Mouse (Mus musculus): ENCODE results near the gene Smpd4. TPM values are rescaled to one million over a fixed set of nuclear protein-coding genes. Genes with fewer than 3 reads are reported as not detected.

Gene Smpd4
- total RNA-seq, 4 experiments from 2014 or later = 51.8 to 70.7 (median 60.0) TPM

DNA sequence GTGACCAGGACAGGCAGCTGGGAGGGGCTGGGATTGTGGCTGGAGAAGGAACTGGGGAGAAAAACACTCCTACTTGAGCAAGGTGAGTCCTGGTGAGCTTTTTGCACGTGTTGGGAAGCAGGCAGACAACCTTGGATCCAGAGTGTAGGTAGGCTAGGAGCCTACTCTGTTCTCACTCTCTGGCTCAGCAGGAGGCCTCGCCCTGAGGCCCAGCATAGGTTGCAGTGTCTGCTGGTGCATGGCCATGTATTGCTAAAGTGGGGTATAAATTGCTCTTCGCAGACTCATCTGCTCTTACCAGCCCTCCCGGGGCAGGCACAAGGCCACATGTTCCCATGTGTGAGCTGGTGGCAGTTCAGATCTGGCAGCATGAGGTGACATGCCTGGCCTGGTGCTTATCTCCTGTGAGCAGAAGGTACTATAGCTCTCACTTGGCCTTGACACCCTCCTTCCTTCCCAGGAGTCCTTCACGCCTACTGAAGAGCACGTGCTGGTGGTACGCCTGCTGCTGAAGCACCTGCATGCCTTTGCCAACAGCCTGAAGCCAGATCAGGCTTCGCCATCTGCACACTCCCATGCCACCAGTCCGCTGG, 19.0 kb downstream of the Smpd4 start:
- DNase-seq (ENCODE audit: low spot score in 2 of 2) = no peak

DNA sequence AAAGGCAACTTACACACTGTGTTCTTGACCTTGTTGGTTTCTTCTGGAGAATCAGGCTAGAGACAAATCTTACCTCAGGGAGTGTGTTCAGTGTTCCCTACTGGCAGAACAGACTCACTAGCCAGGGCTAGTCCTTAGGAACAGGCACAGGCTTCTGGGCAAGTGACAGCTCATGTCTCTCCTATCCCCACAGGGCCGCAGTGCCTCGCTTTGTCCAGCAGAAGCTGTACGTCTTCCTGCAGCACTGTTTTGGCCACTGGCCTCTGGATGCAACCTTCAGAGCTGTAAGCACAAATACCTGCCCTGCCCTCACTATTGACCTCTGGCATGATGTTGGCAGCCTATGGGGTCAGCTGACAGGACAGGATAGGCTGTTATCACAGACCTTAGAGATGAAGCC, 19.9 kb downstream of the Smpd4 start:
- no peak for DNase-seq (ENCODE audit: low spot score in 2 of 2)

DNA sequence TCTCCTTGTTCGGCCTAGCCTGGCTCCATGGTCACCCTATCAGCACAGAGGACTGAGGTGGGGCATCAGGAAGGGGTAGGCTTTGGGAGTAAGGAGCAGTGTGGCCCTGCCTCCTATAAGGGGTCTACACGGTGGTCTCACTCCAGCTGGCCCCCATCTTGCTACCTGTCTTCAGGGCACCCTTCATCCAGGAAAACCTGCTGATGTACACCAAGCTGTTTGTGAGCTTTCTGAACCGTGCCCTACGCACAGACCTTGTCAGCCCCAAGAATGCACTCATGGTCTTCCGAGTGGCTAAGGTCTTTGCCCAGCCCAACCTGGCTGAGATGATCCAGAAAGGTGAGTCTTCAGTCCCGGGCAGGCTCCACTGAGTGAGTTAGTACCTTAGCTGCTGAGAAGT, 20.8 kb downstream of the Smpd4 start:
- no peak for DNase-seq (ENCODE audit: low spot score in 2 of 2)

DNA sequence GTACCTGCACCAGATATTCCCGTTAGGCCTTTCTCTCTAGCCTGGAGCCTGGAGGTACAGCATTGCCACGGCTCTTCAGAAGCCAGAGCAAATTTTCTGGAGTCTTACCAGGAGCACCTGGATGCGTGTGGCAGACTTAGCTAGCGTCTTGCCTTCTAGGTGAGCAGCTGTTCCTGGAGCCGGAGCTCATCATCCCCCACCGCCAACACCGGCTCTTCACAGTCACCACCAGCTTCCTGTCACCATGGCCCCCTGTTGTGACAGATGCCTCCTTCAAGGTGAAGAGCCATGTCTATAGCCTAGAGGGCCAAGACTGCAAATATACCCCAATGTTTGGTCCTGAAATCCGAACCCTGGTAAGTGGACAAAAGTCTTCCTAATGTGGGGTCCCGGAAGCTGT, 21.6 kb downstream of the Smpd4 start:
- DNase-seq (ENCODE audit: low spot score in 2 of 2) = no peak

DNA sequence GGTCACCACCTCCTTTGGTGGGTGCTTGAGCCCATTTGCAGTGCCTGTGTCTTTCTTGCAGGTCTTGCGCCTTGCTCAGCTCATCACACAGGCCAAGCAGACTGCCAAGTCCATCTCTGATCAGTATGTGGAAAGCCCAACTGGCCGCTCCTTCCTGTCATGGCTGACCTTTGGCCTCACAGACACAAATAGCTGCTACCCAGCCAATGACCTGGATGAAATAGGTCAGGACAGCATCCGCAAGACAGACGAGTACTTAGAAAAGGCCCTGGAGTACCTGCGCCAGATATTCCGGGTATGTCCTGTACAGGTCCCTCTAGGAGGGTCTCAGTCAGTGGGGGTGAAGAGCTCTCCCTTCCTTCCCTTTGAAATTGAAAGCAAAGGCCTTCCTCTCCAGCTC, 22.1 kb downstream of the Smpd4 start:
- DNase-seq (ENCODE audit: low spot score in 2 of 2) = no peak

DNA sequence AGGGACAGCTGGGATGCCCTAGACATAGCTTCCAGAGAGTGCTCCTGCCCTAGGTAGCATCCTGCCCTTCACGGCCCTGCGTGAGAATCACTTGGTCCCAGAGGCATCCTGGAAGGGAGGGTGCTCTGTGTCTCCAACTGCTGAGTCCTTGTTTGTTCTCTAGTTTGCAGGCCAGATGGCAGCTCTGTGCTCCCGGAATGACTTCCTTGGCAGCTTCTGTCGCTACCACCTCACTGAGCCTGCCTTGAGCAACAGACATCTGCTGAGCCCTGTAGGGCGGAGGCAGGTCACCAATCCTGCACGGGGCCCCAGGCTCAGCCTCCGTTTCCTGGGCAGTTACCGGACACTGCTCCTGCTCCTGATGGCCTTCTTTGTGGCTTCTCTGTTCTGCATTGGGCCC, 23.2 kb downstream of the Smpd4 start:
- DNase-seq (ENCODE audit: low spot score in 2 of 2) = peak; percentile 65 to 69

DNA sequence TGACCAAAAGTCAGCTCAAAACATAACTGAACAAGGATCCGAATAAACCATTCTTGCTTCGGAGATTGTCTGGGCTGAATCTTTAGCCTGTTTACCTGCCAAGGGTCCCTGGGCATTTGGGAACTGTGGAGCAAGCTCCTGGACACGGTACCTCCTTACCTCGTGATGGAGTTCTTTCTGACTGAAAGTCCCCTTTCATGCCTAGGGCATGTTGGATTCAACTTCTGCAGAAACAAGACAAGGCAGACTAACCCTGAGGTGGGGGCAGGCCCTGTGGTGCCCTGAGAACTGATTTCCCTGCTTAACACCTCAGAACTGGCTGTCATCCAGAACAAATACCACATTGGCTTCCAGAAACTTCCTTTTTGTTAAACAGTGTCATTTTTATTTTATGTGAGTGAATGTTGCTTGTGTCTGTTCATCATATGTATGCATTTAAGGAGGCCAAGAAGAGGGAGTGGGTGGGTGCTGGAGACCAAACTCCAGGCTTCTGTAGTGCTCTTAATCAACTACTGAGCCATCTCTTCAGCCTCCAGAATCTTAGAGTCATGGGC, 24.4 kb downstream of the Smpd4 start:
- DNase-seq (ENCODE audit: low spot score in 2 of 2) = no peak

DNA sequence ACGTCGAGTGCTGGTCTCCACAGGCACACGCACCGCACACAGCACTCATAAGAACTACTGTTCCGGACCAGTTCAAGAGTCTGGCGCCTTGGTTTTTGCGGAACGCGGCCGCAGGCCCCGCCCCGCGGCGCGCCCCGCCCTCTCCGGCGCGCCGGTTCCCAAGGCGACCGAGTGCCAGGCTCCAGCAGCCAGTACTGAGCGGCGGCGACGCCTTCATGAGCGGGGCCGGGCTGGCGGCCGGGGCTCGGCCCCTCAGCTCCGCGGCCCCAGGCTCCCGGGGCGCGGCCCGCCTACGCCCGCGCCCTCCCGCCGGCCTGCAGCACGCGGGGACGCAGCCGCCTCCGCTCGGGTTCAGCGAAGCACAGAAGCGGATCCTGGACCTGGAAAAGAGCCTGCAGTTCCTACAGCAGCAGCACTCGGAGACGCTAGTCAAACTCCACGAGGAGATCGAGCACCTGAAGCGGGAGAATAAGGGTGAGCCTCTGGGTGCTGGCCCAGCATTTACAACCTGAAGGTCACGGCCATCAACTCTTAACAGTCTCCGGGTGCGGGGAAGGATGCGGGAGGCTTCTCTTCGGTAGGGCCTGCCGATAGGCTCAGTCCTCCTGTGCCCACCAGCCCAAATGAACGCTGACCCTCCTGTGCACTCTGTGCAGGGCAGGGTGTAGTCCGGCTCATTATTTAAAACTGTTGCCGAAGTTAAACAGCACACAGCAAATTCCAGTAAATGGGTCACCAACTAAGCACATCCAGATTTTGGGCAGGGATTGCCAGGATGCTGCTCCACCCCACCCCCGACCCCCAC, 27.4 kb downstream of the Smpd4 start, which contains the start of gene Ccdc74a:
Ccdc74a (plus strand) TSS at position 161 of the 805 bp plus-strand sequence.
- DNase-seq (ENCODE audit: low spot score in 2 of 2) = peak; percentile 51 to 75

DNA sequence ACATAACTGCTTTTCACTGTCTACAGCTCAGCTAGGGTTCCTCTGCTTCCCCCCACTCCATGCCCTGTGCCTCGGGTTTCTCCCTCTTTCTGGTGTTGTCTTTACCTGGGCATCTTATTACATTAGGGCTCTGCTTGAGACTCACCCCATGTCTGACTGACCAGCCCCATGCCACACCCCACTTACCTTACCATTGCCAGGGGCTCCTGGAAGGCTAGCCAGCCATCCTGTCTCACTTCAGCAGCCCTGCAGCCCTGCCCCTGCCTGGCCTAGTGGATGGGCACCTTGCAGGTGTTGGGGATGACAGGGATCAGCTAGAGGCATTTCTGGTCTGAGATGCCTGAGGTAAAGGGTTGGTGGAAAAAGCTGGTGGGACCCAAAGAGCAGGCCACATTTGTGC, 28.0 kb downstream of the Smpd4 start:
- no peak for DNase-seq (ENCODE audit: low spot score in 2 of 2)

DNA sequence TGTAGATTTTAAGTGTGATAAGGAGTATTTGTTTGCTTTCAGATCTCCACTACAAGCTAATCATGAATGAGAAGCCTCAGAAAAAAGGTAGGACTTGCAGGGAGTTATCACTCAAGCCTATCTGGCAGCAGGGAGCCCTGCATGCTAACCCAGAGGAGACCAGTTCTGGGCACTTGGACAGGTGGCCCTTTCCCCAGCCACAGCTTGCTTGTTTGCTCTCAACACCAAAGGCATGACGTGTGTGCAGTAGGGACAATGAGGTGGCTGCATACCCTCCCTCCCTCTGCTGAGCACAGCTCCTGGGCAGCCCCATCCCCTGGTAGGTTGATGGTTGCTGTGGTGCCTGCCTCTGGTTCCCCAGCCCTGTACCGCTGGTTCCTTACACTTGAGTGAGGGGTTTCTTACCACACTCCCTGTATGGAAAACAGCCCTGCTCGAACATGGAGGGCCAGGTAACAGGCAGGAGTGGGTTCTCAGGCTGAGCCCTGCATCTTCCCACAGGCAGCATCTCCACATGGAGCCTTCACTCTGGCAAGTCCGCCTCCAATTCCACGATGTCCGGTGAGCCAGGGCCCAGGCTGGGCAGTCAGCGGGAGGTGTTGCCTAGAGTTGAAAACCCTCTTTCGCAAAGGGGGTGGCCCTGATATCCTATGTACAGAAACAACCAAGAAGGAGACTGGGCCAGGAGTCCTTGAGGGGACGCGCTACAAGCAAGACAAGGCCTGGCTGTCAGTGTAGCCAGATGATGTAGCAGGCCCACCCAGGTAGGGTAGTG, 28.6 kb downstream of the Smpd4 start:
- no peak for DNase-seq (ENCODE audit: low spot score in 2 of 2)

DNA sequence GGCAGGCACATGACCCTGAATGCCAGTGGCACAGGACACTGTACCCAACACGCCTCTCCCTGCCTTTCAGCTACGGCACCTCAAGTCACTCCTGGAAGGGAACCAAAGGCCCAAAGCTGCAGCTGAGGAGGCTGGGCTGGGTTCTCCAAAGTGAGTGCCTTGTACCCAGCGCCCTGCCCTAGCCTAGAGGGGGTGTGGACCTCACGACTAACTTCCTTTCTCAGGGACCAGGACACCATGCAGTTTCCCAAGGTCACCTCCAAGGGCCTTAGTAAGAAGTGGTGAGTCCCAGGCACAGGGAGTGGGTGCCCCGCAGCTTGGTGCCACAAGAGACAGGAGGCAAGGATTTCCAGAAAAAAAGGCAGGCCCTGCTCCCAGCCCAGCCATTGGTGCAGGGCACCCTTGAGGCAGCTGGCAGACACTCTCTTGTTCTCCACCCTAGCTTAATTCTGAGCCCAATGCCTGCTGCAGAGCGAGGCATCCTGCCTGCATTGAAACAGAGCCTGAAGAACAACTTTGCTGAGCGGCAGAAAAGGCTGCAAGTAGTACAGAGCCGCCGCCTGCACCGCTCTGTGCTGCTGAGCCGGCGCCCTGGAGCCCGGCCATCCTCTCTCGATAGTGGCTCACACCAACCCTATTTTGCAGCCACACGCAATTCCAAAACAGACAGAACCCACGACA, 30.9 kb downstream of the Smpd4 start:
- DNase-seq (ENCODE audit: low spot score in 2 of 2) = peak in 1 of 2 experiments; percentile 48

DNA sequence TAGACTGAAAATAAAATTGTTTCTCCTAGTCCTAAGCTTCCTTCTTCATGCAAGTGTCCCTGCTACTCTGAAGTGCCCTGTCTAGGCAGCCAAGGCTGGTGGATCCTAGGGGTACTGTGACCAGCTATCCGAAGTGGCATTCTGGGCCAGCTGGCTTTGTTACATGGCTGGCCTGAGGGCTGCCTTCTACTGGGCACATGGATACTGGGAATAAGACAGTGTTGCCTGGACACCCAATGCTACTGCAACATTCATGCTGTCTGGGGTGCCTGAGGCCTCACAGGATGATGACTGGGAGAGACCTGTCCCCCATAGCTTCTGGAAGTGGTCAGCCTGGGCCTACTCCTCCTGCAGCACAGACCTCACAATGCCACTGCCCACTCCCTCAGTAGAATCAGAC, 31.6 kb downstream of the Smpd4 start:
- no peak for DNase-seq (ENCODE audit: low spot score in 2 of 2)

DNA sequence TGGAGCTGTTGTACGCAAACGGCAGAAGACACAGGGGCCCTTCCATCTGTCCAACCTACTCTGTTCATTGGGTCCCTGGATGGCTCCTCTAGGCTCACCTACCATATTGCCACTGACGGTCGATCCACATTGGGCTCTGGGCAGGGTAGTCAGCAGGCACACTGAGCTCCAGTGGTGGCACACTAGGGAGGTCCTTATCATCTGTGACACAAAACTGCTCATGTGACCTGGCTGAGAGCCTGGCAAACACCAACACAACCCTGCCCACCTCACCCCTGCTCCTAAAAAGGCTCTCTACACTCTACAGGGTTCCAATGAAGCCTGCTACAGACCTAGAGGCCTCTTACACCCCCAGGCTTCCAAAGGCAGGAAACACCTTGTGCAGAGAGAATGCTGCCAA, 33.5 kb downstream of the Smpd4 start:
- DNase-seq (ENCODE audit: low spot score in 2 of 2) = no peak

DNA sequence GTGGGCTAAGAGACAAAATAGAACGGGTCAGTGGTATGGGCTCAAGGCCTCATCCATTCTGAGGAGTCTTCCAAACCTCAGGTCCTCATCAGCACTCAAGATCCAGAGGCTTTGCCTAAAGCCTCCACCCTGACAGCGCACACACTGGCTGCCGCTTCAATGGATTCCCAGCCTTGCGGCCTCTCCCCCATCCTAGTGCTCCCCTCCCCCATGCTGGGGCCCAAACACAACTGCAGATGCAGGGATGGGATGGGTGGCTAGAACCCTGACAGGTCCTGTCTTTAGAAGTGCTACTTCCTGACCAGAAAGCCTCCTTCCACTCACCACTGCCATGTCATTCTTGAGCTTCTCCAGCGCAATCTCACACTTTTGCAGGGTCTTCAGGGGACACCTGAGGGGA, 34.4 kb downstream of the Smpd4 start:
- DNase-seq (ENCODE audit: low spot score in 2 of 2) = no peak

DNA sequence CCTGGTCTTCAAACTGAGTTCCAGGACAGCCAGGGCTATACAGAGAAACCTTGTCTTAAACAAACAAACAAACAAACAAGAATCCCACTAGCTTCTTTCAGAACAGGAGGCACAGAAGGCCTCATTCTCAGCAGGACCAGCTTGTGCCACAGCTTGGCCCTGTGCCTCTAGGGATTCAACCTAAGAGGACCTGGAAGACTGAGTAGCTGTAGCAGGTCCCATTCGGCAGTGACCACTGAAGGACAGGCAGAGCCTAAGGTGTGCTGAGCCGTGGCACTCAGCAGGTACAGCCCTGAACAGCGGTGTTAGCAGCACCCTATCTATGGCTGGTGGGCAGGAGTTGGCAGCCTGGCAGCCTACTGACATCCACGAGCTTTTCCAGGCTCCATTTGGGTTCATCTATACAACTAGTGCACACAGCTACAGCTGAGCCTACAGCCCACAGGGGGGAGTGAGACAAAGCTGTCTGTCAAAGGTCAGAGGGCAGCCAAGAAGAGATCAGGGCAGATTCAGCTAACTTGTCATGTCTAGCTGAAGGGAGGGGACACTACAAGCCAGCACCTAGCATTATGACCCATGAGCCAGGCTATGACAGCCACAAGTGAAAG, 35.1 kb downstream of the Smpd4 start:
- no peak for DNase-seq (ENCODE audit: low spot score in 2 of 2)

DNA sequence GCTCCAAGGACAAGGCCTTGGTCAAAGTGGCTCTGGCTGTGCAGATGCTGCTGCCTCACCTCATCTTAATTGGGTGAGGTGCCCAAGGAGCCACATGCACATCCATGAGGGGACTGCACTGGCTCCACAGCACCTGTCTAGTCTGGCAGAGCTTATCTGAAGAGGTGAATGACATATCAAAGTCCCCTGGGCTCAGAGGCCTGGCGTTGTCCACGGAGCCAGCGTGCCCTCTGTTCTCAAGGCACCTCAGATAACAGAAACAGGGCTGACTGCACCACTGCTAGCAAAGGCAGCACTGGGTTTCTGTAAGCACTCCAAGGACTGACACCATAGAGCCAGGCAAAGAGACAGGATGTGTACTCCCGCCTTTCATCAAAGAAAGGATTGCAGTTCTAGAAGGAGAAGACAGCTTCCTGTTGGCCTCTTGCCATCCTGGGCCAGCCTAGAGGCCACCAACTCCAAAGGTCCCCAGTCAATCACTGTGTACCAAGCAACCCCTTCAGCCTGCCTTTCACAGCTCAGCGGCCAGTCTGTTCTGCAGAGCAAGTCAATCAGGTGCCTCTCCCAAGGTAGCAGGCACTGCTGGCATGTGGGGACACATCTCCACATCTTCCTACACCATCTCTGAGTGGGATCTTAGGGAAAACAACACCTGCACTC, 37.2 kb downstream of the Smpd4 start:
- no peak for DNase-seq (ENCODE audit: low spot score in 2 of 2)

DNA sequence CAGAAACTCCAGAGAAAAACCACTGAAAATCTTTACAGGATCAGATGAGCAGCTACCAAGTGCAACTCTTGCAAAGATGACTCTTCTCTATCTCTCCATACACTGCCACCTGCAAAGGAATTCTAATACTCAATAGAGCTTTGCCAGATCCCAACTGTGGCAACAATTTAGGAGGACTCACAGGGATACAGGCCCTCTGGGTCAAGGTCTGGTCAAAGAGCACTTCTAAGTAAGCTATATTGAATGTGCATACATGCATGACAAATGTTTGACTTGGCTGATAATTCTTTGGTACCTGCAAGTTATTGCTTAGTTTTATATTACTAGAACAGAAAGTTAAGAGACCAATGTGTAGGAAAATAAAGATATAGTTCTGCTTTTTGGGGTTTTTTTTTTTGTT, 46.4 kb downstream of the Smpd4 start:
- DNase-seq (ENCODE audit: low spot score in 2 of 2) = no peak

DNA sequence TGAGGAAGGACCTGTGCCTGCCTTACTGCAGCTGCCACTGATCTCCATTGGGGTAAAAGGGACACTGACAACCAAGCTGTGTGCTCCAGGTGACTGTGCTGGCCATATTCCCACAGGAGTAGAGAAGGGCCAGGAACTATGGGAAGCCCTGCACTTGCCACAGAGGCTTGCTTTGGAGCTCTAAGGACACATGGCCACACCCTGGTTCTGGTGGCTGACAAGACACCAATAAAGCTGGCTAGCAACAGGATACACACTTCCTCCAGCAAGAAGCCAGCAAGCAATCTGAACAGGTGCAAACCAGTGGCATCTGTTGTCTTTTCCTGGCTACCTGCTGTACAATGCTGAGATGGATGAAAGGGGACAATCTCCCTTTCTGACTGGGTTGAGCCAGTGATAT, 50.7 kb downstream of the Smpd4 start:
- DNase-seq (ENCODE audit: low spot score in 2 of 2) = no peak

Measured in layer of hippocampus, adult 8-10 months (tissue).